Mouse (Mus musculus) limb, embryonic 14.5 days (tissue): ENCODE results near the gene Fstl1. TPM values are rescaled to one million over a fixed set of nuclear protein-coding genes. Genes with fewer than 3 reads are reported as not detected.
A peak's percentile ranks its signal among the peaks of the same experiment; 100 is the strongest.

Experiments used
- ATAC-seq: fragments of 200-750 bp; cut with Nextera tagmentation; 2 replicates; pipeline ENCODE4 v1.8.0; 2017; ENCODE audit warnings: low read depth, moderate number of reproducible peaks, moderate TSS enrichment; ENCODE audit not compliant: low FRiP score
- DNase-seq: peaks from one replicate; pipeline ENCODE4 v3.0.0-alpha.2; 2015; ENCODE audit warnings: low spot score
- H3K27ac ChIP-seq: fragments of 300-500 bp; sonication (generic); replicated peaks from 2 replicates; pipeline ENCODE4 v1.5.1; 2014; ENCODE audit warnings: low read depth, mild to moderate bottlenecking, low read length, moderate library complexity, mixed read lengths
- H3K27me3 ChIP-seq: fragments of 300-500 bp; sonication (generic); 2 replicates; pipeline ENCODE4 v1.6.1; 2014; ENCODE audit warnings: low read length, mixed read lengths; ENCODE audit not compliant: control insufficient read depth, insufficient read depth
- H3K36me3 ChIP-seq: fragments of 300-500 bp; sonication (generic); 2 replicates; pipeline ENCODE4 v1.6.1; 2014; ENCODE audit warnings: mild to moderate bottlenecking, low read length, moderate library complexity, mixed read lengths; ENCODE audit not compliant: control insufficient read depth, insufficient read depth
- H3K4me1 ChIP-seq: fragments of 300-500 bp; sonication (generic); 2 replicates; pipeline ENCODE4 v1.6.1; 2014; ENCODE audit warnings: antibody characterized with exemption, low read length, mixed read lengths; ENCODE audit not compliant: control insufficient read depth, insufficient read depth
- H3K4me2 ChIP-seq: fragments of 300-500 bp; sonication (generic); replicated peaks from 2 replicates; pipeline ENCODE4 v1.6.1; 2014; ENCODE audit warnings: low read depth, mild to moderate bottlenecking, low read length, moderate library complexity; ENCODE audit not compliant: severe bottlenecking
- H3K4me3 ChIP-seq: fragments of 300-500 bp; sonication (generic); replicated peaks from 2 replicates; pipeline ENCODE4 v1.5.1; 2014; ENCODE audit warnings: low read length
- H3K9ac ChIP-seq: fragments of 300-500 bp; sonication (generic); 2 replicates; pipeline ENCODE4 v1.6.1; 2014; ENCODE audit warnings: mild to moderate bottlenecking, low read depth, low read length, moderate library complexity; ENCODE audit not compliant: severe bottlenecking
- H3K9me3 ChIP-seq: fragments of 300-500 bp; sonication (generic); 2 replicates; pipeline ENCODE4 v1.6.1; 2016; ENCODE audit warnings: low read length; ENCODE audit not compliant: control insufficient read depth
- POLR2A ChIP-seq: fragments of 200-500 bp; IDR thresholded peaks from 2 replicates; pipeline ENCODE4 v1.8.0; 2012; ENCODE audit warnings: inconsistent platforms, mild to moderate bottlenecking, moderate library complexity, borderline replicate concordance; ENCODE audit not compliant: insufficient read depth, insufficient read length; ENCODE audit errors: extremely low read depth
- WGBS: fragments of 180-500 bp; shearing (Covaris S2); extraction: QIAGEN DNeasy Blood & Tissue Kit; methylation state at CpG from one replicate; pipeline ENCODE4 v1.1.7; 2014; 5-methylcytosine and 5-hydroxymethylcytosine counted together
- polyA plus RNA-seq, 2 experiments: library from polyadenylated mRNA; depleted of rRNA in 1 of 2; stranded (reverse) in 1 of 2; unstranded in 1 of 2; fragments of >200 nt; fragmentation: Nextera tagmentation in 1 of 2; extraction: Ambion mirVana in 1 of 2; gene quantifications; 2 replicates each; pipeline versions ENCODE4 v1.2.1 to v1.2.3; 2012 to 2014

Fstl1 gene
- polyA plus RNA-seq, 2 experiments = 520 to 865 TPM

GRCm38 (mm10) chr16:37869470-37870231, 93.0 kb downstream of the Fstl1 start:
- H3K4me3 ChIP-seq = peak overlapping the region; percentile 97
- H3K27ac ChIP-seq = peak overlapping the region; percentile 99
- H3K9ac ChIP-seq = peak overlapping the region; percentile 97
- WGBS = 32% methylated on average over 4 of the region's 4 CpGs
- 0 out of 2 replicates have a peak, but pooled peaks cover 5% of the 10 kb centered on the region for H3K36me3 ChIP-seq
- TF ChIP-seq POLR2A = no peak
- H3K4me1 ChIP-seq = peaks cover 14% of the 10 kb centered on the region; the same call in 1 of the 2 replicates
- peak overlapping the region; percentile 73 for H3K4me2 ChIP-seq
- H3K27me3 ChIP-seq = no peaks in the 10 kb centered on the region
- DNase-seq (no peak), ATAC-seq (no peak)
- H3K9me3 ChIP-seq = no peaks in the 10 kb centered on the region

GRCm38 (mm10) chr16:37871112-37871715, 94.5 kb downstream of the Fstl1 start:
- no peak overlapping the region for H3K4me2 ChIP-seq
- H3K27ac ChIP-seq = no peak overlapping the region
- 81% methylated on average over 4 of the region's 4 CpGs for WGBS

DNA sequence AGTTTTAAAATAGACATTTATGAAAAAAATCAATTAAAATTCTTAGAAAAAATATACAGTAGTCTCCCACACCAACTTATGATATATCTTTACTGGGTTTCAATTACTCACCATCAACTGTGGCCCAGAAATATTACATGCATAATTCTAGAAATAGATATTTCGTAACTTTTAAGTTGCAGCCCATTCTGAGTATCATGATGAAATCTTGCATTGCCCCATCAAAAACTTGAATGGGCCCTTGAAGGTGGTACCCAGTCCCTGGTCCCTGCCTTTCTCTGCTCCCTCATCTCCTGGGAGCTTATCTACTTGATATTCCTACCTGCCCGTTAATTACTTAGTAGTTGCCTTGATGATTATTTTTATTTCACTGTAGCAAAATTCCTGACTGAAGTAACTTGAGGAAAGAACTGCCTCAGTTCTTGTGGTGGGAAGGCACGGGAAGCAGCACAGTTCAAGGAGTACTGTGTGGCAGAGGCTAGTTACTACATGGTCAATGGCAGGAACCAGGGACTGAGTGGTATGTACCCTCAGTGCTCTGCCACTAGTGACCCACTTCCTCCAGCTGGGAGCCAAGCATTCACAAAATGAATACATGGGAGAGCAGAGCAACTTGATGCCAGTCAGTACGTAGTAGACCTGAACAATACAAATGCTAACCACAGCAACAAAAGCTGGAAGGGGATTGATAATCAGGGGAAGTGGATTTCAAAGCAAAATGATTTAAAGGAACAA, 98.0 kb downstream of the Fstl1 start:
- Histone ChIP-seq H3K27me3 (no peaks in the 10 kb centered on the region), H3K27ac (no peak overlapping the region), H3K4me2 (no peak overlapping the region), H3K9ac (no peak overlapping the region), H3K36me3 (peaks cover 33% of the 10 kb centered on the region), H3K4me3 (no peak overlapping the region), H3K4me1 (peaks cover 13% of the 10 kb centered on the region; the same call in 1 of the 2 replicates), H3K9me3 (no peaks in the 10 kb centered on the region)
- no peak for TF ChIP-seq POLR2A
- ATAC-seq = no peak
- WGBS = 88% methylated on average over 4 of the region's 4 CpGs
- no peak for DNase-seq

More at GRCm38 (mm10) chr16:37871112-37871715, 94.5 kb downstream of the Fstl1 start:
- H3K9me3 ChIP-seq = no peaks in the 10 kb centered on the region
- H3K4me3 ChIP-seq = no peak overlapping the region
- TF ChIP-seq POLR2A = no peak
- peaks cover 14% of the 10 kb centered on the region; the same call in 1 of the 2 replicates for H3K4me1 ChIP-seq
- no peaks in the 10 kb centered on the region for H3K27me3 ChIP-seq
- DNase-seq (no peak), ATAC-seq (no peak)
- no peak overlapping the region for H3K9ac ChIP-seq
- 0 out of 2 replicates have a peak, but pooled peaks cover 5% of the 10 kb centered on the region for H3K36me3 ChIP-seq

- ATAC-seq = no peak
Measured at GRCm38 (mm10) chr16:37877406-37877805, 100.7 kb downstream of the Fstl1 start.

GRCm38 (mm10) chr16:37878951-37879505, 102.4 kb downstream of the Fstl1 start:
- no peak for DNase-seq
- 94% methylated on average over 7 of the region's 7 CpGs for WGBS
- H3K27me3 ChIP-seq = no peaks in the 10 kb centered on the region
- H3K4me3 ChIP-seq = no peak overlapping the region
- TF ChIP-seq POLR2A = no peak
- no peaks in the 10 kb centered on the region for H3K9me3 ChIP-seq
- H3K4me2 ChIP-seq = no peak overlapping the region
- H3K9ac ChIP-seq = no peak overlapping the region
- peaks cover 67% of the 10 kb centered on the region for H3K36me3 ChIP-seq
- no peak overlapping the region for H3K27ac ChIP-seq
- H3K4me1 ChIP-seq = no peaks in the 10 kb centered on the region
- ATAC-seq = no peak

More at GRCm38 (mm10) chr16:37877406-37877805, 100.7 kb downstream of the Fstl1 start:
- Histone ChIP-seq H3K27me3 (no peaks in the 10 kb centered on the region), H3K36me3 (peaks cover 52% of the 10 kb centered on the region), H3K4me2 (no peak overlapping the region), H3K9ac (no peak overlapping the region), H3K9me3 (no peaks in the 10 kb centered on the region), H3K27ac (no peak overlapping the region), H3K4me3 (no peak overlapping the region), H3K4me1 (no peaks in the 10 kb centered on the region)
- DNase-seq = no peak
- TF ChIP-seq POLR2A = no peak
- 91% methylated on average over 3 of the region's 3 CpGs for WGBS
